Mouse (Mus musculus) liver, adult 2 months (tissue): ENCODE results near the gene Sass6.

Source experiments
- CTCF ChIP-seq: fragments of 200-500 bp; IDR thresholded peaks from 2 replicates; pipeline ENCODE4 v1.5.1; 2011; ENCODE audit warnings: low read depth, low read length, control low read depth
- POLR2A ChIP-seq: fragments of 200-500 bp; IDR thresholded peaks from 2 replicates; pipeline ENCODE4 v1.6.1; 2011; ENCODE audit warnings: low read length, control low read depth; ENCODE audit not compliant: insufficient read depth; ENCODE audit errors: extremely low read depth

DNA sequence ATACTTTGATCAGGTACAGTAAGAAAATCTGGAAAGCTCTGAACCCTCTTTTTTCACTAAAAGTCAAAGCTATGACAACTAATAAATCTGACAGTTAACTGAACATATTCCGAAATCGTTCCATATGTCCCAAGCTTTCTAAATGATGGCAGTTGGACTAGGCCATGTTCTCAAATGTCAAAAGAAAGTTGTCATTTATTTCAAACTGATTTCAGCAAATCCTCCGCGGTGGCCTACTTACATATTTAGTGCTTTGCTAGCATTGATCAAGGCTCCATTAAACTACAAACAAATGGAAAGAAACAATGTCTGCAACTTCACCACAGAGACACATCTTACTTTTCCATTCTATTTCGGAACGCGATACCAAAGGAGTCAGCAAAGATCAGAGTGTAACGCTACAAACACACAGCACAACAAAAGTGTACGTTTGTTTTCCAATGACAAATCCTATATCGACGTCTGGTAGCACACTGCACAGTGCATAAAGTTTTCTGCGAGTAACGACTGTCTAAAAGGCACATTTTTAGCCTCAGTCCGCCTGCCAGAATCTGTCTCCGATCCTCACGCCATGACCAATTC, 66.6 kb downstream of the Sass6 start:
- TF ChIP-seq CTCF, result no peak
- TF ChIP-seq POLR2A, result no peak
